Mouse (Mus musculus) left cerebral cortex, adult 9 months (tissue): Measurements from ENCODE around the gene 2010315B03Rik.
"Not testable (repeated sequence)": the region's sequence is repeated elsewhere in the genome, so short reads cannot be mapped to it uniquely, and the experiment has no call there.

ENCODE experiments used
- DNase-seq, 2 experiments: peaks; one replicate each; pipeline ENCODE4 v3.0.0; 2022; ENCODE audit warnings: low spot score in 2 of 2

2010315B03Rik gene

DNA sequence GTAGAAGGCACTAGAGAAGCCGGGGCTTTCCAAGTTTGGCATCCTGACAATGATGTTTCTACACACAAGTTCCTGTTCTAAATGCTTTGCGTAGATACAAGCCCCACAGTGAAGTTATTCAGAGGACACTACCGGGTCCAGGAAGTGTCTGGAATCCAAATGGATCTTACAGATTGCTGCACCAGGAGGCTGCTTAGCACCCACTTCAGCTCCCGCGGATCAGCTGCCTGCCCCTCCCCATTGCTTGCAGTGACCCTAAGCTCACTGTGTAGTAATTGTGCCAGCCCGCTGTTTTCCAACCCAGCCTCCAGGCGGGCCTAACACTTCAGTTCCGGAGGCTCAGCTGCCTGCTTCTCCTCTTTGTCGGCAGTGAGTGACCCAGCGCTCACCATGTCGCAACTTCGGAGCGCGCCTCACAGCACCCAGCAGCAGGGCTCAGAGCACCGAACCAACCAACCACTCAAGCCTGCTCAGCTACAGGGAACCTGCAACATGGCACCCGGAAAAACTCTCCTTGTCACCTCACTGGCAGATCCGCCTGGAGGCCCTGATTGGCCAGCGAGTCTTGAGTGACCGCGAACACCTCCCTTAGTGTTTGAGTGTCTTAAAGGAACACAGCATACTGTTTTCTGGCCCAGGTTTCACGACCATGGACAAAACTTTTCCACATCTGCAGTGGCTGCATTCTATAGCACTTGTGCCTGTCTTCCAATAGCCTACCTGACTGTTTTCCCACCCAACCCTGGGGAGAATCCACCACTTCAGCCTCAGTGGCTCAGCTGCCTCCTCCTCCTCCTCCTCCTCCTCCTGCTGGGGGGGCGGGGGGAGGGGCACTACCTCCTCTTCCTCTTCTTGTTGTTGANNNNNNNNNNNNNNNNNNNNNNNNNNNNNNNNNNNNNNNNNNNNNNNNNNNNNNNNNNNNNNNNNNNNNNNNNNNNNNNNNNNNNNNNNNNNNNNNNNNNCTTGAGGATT lies at the start of gene 2010315B03Rik:
Gene 2010315B03Rik, minus strand, starts transcription at position 526 of the 972 bp plus-strand sequence.
- peak; percentile 82 to 91 for DNase-seq

DNA sequence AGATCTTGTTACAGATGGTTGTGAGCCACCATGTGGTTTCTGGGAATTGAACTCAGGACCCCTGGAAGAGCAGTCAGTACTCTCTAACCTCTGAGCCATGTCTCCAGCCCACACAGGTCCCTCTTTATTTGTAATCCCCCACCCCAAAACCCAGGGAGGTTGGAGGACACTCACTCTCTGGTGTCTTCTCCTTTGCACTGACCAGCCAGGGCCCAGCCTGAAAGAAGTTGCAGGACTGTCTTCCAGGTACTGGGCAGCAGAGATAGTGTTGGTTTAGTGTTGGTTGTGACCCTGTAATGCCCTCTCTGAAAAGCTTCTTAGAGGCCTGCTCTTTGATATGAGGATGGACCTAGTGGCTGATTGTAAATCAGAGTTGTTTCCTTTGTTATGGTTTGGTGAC lies 994 bp downstream of the 2010315B03Rik start:
- DNase-seq, result no peak

DNA sequence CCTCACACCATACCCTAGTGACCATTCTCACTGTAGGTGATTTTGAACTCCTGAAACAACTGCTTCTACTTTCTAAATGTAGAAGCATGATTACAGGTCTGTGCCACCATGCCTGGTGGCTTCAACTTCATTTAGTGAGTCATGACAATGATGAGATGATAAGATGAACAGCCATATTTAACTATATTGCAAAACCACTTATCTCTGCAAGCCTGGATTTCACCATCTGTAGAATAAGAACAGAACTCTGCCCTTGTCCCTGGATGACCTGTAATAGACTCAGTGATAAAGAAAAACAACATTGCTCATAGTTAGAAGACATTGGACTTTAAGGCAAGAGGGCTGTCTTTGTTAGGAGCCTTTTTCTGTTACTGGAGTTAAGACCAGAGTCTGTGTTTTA lies 24.2 kb downstream of the 2010315B03Rik start:
- no peak for DNase-seq

DNA sequence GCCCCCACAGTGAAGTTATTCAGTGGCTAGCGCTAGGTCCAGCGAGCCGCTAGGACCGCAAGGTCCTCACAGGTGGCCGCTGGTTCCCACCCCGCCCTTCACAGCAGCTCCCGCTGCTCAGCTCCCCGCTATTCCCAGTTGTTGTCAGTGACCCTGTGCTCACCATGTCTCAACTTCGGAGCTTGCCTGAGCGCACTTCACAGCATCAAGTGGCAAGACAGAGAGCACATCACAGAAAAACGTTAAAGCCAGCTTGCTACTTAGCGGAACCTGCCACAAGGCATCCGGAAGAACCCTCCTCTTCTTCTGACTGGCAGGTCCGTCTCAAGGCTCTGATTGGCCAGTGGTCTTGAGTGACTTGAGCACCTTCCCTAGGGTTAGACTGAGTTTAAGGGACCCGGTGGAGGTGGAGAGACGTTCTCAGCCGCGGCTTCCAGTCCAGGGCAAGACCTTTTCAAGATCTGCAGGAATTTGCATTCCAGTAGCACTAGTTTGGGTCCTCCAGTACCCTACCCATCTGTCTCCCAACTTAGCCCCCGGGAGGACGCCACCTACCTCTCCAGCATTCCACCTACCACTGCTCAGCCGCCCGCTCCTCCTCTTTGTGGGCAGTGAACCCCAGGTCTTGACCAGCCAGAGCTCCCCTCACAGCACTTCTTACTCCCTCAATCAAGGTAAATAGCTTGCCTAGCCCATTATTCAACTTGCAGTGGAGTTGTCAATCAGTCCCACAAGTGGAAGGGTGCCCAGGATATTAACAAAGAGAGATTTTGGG lies 30.4 kb downstream of the 2010315B03Rik start:
- DNase-seq, result peak; percentile 84 to 90

DNA sequence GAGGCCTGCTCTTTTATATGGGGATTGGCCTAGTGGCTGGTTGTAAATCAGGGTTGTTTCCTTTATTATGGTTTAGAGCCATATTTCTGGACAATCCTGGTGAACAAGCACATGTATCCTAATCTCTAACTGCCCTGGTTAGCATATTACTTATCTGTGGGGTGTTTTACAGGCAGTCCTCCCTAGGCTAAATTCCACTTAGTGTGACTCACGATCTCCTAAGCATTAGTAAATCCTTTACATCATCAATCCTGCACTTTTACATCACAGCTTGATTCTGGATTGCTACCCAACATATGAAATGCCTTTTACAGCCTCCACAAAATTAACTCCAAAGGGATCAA lies 31.1 kb downstream of the 2010315B03Rik start:
- DNase-seq, result no peak

DNA sequence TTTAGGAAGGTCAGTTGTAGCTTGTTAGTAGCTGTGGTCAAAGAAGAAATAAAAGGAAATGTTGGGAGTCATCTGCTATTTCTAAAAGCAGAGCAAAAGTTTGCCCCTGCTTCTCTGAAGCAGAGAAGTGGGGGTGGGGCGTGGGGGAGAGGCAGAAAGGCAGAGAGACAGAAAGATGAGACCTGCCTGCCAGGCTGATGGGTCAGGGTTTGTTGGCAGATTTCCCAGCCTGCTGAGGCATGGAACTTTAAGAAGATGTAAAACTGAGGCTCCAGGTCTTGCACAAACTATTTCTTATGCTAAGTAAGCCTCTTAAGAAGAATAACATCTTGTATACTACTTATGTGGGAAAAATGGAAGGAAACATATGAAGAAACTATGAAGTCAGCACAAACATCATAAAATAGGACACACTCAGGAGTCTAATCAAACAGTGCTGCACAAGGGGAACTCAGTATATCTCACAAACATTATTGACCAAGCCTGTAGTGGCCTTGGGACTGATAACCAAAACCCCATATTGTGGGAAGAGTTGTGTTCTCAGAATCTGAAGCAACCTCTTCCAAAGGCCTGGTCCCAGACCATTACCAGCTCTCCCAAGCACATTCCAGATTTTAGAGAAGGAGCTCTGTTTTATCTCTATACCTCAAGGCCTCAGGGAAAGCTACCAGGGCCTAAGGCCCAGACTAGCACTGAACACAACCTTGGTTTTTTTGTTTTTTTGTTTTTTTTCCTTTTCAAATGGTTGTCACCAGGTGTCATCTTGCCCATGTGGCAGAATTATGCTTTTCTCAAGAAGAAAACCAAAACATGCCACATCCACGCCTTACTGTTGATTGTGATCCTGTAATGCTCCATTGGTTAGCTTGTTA lies 31.7 kb downstream of the 2010315B03Rik start:
- no peak for DNase-seq

DNA sequence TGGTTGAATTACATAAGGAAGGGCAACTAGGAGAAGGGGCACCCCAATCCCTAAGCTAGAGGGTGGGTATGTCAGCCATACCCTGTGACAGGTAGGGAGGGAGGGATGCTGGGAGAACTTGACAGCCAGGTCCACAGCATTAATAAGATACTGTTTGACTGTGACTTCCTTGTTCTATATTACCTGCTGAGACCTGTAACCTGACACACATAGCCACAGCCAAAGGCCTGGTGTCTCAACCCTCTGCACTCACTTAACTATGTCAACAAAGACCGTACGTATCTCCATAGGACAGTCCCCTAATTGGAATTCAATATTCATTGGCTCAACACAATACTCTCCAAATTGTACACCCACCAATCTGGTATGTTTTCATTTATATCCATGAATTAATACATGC lies 33.2 kb downstream of the 2010315B03Rik start:
- no peak for DNase-seq

DNA sequence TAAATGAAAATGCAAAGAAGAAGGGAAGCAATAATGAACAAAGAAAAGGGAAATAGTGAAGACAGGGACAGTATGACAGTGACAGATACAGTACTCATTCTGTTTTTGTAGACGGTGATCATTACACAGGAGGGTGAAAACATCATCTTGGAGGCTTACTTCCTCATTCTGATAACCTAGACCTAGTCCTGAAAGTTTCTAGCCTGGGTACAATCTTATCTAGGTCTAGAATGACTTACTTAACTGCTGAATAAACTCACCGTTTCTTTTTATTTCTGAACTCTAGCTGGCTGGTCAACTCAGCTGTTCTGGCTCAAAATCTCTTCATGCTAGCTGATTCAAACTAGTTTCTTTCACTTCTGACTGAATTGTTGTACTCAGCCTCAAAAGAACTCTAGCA lies 37.4 kb downstream of the 2010315B03Rik start:
- DNase-seq, result no peak

DNA sequence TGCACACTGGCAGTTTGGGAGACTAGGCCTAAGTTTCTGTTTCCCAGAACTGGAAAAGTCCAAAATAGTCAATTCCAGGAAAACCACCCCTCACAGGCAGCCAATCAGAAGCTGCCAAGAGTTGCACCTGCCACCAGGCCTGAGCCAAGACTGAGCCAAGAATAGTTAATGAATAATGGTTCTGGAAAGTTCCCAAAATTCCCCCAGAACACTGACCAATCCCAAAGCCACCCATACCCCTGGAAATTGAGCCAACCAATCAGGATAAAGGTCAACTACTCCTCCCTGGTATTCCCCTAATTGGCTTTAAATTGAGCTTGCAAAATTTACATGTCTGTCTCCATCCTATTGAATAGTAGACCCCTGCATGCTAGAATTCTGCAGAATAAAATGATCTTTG lies 39.3 kb downstream of the 2010315B03Rik start:
- no peak for DNase-seq

DNA sequence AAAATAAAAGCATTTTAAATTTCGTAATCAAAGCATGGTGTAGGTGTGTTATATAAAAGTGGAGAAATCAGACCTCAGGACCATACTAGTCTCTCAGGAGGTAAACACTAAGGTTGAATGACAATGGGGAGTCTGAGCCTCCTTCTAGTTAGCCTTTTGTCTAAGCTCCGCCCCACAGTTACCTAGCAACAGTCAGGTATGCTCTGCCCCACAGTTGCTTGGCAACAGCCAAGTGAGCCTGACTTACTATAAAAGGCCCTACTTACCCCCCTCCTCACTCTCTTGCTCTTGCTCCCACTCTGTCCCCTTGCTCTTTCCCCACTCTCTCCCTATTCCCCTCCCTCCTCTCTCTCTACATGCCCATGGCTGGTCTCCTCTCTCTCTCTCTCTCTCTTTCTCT lies 44.6 kb downstream of the 2010315B03Rik start:
- no peak for DNase-seq

DNA sequence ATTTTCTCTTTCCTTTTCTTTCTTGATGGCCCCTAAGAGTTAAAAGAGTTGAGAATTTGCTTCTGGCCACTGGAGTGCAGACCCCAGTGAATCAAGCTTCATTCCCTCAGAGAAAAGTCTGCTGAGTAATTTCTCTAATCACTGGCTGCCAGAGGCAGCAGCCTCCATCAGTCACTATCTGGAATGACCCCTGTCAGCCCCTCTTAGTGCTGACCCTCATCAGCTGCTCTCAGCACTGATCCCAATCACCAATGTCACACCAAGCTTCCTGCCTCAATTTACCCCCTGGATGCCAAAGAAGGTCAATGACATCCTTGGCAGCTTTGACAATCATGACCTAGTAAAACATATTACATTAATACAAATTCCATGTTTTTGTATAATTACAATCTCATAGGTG lies 45.0 kb downstream of the 2010315B03Rik start:
- DNase-seq, result no peak

DNA sequence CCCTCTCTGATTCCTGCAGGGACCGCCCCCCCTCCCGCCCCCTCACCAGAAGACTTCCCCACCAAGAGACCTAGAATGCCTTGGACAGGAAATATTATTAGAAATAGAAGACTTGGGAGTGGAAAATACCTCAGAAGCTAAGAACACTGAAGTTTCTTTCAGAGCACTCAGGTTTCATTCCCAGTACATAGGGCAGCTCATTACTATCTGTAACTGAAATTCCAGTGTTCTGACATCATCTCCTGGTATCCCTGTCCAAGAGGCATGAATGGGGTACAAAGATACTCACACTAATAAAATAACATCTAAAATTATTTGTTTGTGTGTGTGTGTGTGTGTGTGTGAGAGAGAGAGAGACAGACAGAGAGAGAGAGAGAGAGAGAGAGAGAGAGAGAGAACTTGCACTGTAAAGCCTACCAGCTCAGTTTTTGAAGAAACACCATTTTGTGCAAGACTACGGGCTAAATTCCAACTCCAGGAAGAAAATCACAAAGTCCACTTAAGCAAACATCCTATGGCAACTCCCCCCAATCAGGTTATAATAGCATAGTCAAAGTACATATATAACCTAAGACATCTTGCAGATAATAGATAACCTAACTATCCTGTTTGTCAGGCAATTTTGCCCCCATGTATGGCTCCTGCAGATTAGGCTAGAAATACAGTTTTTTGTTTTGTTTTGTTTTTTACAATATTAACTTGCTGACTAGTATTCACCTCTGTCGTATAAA lies 49.3 kb downstream of the 2010315B03Rik start:
- DNase-seq, result no peak

DNA sequence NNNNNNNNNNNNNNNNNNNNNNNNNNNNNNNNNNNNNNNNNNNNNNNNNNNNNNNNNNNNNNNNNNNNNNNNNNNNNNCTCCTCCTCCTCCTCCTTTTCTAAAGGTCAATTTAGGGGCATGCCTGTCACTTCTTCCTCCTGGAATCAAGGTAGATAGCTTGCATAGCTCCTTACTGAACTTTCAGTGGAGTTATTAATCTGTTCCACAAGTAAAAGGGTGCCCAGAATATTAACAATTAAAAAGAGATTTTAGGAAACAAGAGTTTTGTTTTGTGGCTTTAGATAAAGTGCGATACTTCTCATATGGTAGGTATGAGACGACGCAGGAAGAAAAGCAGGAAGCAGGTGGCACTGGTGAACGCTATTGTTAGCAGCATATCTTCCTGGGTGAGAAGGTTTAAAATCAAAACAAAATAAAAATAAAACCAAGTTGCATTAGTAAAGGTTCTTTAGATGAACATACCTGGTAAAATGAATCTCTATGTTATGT lies 54.4 kb downstream of the 2010315B03Rik start:
- no peak for DNase-seq

DNA sequence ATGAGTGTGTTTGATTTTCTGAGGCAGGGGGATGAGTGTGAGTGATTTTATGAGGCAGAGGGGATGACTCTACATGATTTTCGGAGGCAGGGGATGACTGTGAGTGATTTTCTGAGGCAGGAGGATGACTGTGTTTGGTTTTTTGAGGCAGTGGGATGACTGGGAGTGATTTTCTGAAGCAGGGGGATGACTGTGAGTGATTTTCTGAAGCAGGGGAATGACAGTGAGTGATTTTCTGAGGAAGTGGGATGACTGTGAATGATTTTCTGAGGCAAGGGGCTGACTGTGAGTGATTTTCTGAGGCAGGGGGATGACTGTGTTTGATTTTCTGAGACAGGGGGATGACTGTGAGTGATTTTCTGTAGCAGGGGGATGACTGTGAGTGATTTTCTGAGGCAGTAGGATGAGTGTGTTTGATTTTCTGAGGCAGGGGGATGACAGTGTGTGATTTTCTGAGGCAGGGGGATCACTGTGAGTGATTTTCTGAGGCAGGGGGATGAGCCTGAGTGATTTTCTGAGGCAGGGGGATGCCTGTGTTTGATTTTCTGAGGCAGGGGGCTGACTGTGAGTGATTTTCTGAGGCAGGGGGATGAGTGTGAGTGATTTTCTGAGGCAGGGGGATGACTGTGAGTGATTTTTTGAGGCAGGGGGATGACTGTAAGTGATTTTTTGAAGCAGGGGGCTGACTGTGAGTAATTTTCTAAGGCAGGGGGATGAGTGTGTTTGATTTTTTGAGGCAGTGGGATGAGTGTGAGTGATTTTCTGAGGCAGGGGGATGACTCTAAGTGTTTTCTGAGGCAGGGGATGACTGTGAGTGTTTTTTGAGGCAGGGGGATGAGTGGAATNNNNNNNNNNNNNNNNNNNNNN lies 55.1 kb downstream of the 2010315B03Rik start:
- no peak for DNase-seq

DNA sequence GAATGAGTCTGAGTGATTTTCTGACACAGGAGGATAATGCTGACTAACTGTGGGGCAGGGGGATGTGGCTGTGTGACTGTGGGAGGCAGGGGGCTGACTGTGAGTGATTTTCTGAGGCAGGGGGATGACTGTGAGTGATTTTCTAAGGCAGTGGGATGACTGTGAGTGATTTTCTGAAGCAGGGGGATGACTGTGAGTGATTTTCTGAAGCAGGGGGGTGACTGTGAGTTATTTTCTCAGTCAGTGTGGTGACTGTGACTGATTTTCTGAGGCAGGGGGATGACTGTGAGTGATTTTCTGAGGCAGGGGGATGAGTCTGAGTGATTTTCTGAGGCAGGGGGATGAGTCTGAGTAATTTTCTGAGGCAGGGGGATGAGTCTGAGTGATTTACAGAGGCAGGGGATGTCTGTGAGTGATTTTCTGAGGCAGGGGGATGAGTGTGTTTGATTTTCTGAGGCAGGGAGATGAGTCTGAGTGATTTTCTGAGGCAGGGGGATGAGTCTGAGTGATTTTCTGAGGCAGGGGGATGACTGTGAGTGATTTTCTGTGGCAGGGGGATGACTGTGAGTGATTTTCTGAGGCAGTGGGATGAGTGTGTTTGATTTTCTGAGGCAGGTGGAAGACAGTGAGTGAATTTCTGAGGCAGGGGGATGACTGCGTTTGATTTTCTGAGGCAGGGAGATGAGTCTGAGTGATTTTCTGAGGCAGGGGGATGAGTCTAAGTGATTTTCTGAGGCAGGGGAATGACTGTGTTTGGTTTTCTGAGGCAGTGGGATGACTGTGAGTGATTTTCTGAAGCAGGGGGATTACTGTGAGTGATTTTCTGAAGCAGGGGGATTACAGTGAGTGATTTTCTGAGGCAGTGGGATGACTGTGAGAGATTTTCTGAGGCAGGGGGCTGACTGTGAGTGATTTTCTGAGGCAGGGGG lies 56.0 kb downstream of the 2010315B03Rik start:
- DNase-seq, result not testable (repeated sequence)

DNA sequence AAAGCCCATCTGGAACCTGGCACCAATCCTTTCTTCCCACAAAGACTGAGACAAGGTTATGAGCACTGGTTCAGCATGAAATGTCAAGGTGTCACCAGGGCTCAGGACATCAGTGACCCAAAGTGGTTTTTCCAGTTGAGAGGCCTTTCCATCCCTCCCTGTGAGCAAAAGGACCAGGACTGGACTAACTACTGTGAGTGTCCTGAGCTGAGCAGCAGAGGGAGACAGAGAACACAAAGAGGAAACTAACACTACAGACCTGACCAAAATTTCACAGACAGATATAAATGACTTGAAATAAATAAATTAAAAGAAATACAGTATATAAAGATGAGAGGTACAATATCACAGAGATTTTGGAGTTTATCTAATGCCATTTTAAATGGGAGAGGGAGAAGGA lies 61.1 kb downstream of the 2010315B03Rik start:
- no peak for DNase-seq
